Mouse (Mus musculus): ENCODE measurements around the gene Tnnc1.

Gene Tnnc1

GRCm38 (mm10) chr14:31208084-31208483, at the start of gene Tnnc1:
Gene Tnnc1, plus strand, starts transcription at chr14:31208312.
- no peak for DNase-seq (ENCODE audit: low spot score in 2 of 2)

GRCm38 (mm10) chr14:31160196-31161150, 47.6 kb upstream of the Tnnc1 start:
- DNase-seq (ENCODE audit: low spot score in 2 of 2) = no peak

DNA sequence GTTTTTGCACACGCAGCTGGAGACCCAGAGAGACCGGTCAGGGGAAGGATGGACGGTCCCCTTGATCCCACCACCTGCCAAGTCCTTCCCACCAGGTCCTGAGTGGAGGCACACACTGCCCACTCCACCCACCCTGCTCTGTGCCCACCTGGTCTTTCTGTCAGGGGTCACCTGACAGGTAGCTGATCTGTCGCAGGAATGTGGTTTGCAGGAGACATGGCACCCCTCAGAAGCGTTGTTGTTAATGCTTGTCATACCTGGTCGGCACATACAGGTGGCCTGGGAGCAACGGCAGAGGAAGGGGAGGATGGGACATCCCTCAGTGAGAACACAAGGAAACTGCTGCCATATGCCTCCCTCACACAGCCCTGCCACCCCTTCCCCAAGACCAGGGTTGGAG, 46.9 kb upstream of the Tnnc1 start:
- no peak for DNase-seq (ENCODE audit: low spot score in 2 of 2)

- no peak for DNase-seq (ENCODE audit: low spot score in 2 of 2)
Measured at GRCm38 (mm10) chr14:31161638-31162037, 46.5 kb upstream of the Tnnc1 start.

DNA sequence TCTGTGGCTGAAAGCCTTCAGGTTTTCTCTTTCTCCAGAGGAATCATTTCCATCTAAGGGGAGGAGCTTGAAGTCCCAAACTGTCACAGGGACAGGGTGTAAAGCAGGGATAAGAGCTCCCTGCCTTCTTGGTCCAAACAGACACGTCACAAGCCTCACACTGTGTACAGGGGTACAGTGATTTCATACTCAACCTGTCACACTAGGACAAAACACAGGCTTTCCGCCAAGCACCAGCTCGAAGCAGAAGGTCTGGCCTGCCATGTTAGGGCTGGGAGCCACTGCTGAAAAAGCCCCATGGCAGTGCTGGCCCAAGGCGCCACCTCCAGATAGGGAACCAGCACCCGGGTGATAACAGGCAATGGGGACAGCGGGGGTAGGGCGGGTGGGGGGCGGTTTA, 44.0 kb upstream of the Tnnc1 start:
- no peak for DNase-seq (ENCODE audit: low spot score in 2 of 2)

DNA sequence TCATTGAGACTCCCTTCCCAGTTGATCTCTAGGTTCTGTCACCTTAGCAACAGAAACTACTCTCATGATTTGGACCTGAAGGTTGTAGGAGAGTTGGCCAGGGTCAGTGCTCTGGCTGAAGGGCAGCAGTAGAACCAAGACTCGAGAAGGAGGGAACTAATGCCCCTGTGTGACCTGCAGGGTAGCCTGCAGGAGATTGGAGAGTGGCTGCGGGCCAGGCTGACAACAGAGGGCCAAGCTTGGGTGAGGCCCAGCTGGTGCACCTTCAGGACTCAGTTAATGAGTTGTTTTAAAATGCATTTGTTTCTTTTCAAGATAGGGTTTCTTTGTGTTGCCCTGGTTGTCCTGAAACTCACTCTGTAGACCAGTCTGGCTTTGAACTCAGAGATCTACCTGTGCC, 43.1 kb upstream of the Tnnc1 start:
- DNase-seq (ENCODE audit: low spot score in 2 of 2) = no peak

GRCm38 (mm10) chr14:31165458-31165857, 42.7 kb upstream of the Tnnc1 start:
- DNase-seq (ENCODE audit: low spot score in 2 of 2) = no peak

GRCm38 (mm10) chr14:31165991-31166630, 42.0 kb upstream of the Tnnc1 start:
- no peak for DNase-seq (ENCODE audit: low spot score in 2 of 2)

DNA sequence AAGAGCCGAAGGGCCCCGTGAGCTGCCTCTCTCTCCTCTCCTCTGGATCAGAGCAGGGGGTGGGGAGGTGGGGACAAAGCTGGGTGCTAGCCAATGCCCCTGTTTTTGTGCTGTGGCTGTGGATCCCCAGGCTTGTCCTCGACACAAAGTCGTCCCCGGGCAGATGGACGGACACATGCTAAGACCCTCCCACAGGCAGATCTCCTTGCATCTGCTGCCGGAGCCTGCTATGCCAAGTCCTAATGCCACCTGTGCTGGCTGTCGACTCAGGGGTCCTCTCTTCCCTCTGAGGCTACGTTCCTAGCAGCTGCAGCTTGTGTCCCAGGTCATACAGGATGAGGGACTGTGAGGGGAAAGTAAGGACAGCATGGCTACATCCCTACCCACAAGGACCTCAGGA, 41.3 kb upstream of the Tnnc1 start:
- no peak for DNase-seq (ENCODE audit: low spot score in 2 of 2)

DNA sequence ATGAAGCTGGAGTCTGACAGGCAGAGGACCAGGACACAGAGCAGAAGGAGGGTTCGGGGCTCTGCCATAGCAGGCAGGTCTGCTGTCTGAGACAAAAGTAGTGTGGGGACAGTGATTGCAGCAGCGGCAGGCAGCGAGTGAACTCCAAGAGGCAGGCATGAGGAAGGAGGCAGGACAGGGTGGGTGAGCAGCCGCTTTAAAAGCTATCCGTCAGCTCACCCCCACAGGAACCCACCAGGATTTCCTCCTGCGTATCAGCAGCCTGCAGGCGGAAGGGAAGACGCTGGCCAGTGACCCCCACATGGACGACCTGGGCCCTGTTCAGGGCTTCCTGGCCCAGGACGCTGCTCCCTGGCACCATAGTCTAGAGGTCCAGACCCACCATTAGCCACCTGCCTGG, 39.7 kb upstream of the Tnnc1 start, which contains the start of gene Stab1:
TSS of gene Stab1 (minus strand) at position 217 of the 400 bp plus-strand sequence.
- DNase-seq (ENCODE audit: low spot score in 2 of 2) = no peak

GRCm38 (mm10) chr14:31169508-31169907, 38.6 kb upstream of the Tnnc1 start:
- no peak for DNase-seq (ENCODE audit: low spot score in 2 of 2)

DNA sequence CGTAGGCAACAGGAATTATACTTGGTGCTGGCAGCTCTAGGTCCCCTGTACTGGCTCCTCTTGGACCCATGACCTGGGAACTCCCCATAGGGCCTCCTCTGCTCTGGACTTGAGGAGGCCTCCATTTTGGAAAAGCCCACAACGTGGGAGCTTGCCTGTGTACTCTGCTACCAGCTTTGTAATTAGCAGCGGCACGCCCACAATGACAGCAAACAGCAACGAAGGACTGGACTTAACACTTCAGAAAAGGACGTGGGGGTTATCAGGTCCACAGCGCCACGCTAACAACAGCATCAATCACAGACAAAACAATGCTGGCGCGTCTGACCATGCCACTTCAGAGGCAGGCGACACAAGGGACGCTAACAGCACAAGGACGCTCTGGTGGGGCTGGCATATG, 37.1 kb upstream of the Tnnc1 start:
- DNase-seq (ENCODE audit: low spot score in 2 of 2) = no peak

DNA sequence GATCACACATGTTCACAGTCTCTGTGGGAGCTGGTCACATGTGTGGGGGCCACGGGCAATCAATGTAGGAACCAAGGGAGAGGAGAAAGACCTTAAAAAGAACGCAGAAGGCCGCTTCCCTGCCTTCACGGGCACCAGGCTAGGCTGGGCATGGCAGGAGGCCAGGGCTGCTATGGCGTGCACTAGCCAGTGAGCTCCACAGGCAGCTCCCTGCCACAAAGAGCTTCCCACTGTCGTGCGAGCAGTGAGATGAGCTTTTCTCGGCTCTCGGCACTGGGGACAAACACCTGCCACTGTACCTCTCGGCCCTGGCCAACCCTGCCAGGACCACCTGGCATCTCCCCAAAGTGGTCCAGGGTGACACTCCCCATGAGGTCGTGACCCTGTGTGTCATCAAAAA, 36.7 kb upstream of the Tnnc1 start:
- DNase-seq (ENCODE audit: low spot score in 2 of 2) = no peak

DNA sequence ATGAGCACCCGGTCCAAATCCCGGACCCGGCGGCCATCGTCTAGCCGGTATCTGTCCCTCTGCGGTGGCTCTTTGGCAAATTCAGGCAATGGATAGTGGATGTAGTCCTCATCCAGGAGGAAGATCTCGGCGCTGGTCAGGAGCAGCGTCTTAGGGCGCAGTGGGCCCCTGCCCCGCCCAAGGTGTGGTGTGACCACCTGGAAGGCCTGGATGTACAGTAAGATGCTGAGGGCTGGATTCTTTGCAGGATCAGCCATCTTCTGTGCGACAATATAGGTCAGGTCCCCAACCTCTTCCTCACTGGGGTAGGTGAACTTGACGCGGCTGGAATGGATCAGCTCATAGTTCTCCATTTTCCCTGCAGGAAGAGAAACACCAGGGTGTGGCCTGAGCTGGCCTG, 36.3 kb upstream of the Tnnc1 start:
- no peak for DNase-seq (ENCODE audit: low spot score in 2 of 2)

- DNase-seq (ENCODE audit: low spot score in 2 of 2) = no peak
Measured at GRCm38 (mm10) chr14:31172781-31173455, 35.2 kb upstream of the Tnnc1 start.

DNA sequence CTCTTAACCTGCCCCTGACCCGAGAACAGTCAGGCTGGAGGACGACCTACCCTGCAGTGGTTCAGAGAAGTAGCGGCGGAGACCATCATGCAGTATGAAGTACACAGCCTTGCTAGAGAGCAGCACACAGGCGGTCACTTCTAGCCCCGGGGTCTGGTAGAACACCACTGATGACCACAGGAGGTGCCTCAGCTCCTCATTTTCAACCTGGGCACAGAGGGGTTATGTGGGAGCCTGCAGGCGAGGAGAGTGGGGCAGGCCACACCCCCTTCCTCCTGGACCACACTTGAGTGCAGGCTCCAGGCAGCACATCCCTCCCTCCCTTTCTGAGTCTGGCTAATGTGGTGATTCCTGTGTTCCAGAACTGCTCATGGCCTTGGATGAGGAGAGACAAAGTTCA, 34.6 kb upstream of the Tnnc1 start:
- DNase-seq (ENCODE audit: low spot score in 2 of 2) = no peak

DNA sequence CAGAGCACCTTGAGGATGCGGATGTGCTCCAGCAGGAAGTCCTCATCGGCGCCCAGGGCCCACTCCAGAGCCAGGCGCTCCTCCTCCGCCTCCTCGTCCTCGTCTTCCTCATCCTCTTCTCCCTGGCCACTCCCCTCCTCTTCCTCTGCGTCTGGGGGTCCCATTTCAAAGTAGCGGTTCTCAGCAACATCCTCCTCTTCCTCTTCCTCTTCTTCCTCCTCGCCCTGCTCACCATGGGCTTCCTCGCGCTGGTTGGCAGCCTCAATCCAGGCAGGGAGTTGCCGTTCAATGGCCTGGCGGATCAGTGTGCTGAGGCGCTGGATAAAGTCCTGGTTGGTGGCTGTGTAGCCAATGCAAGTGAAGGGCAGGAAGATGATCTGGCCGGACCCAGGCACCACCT, 30.8 kb upstream of the Tnnc1 start:
- no peak for DNase-seq (ENCODE audit: low spot score in 2 of 2)

DNA sequence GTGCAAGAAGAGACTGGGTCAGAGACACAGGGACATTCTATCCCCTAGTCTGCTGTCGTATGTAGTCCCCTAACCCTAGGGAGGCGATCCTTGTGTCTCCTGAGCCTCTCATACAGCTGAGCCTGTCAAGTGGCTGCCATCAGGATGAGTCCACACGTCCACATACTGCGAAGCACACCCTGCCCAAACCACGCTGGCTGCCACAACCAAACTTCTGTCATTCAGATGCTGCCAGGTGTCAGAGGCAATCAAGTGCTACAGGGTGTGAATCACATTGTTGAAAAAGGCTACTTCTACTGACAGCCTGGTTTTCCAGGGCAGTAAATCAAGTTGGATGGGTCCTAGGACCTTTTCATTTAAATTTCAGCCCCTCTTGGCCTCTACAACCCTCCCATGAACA, 30.4 kb upstream of the Tnnc1 start:
- DNase-seq (ENCODE audit: low spot score in 2 of 2) = no peak

DNA sequence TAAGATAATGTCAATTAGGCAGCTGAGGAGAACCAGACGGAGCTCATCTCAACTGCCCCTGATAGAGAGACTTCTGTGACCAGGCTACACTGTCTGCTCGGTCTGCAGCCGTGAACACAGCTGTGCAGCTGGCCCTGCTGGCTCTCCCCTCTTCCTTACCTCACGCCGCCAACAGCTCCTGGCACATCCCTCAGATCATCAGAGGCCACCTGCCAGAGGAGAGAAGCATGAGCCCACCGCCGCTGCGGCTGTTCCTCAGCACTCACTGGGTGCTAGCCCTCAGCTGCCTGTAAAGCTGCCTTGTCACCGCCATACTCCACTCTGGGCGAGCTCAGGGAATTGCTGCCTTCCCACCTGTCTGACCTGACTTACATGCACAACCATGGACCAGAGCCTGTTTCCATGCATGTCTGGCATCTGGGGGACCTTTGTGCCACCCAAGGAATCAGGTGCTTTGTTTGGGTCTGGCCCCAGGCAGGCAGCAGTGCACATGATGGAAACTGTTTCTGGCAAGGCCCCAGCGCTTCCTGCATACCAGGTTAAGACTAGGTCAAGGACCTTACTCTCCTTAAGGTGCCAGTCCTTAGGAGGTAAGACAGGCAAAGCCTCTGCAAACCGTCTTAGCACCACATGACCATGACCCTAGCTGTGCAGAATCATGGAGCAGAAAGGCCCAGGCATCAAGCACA, 28.3 kb upstream of the Tnnc1 start:
- no peak for DNase-seq (ENCODE audit: low spot score in 2 of 2)

GRCm38 (mm10) chr14:31181512-31181911, 26.6 kb upstream of the Tnnc1 start:
- DNase-seq (ENCODE audit: low spot score in 2 of 2) = no peak

DNA sequence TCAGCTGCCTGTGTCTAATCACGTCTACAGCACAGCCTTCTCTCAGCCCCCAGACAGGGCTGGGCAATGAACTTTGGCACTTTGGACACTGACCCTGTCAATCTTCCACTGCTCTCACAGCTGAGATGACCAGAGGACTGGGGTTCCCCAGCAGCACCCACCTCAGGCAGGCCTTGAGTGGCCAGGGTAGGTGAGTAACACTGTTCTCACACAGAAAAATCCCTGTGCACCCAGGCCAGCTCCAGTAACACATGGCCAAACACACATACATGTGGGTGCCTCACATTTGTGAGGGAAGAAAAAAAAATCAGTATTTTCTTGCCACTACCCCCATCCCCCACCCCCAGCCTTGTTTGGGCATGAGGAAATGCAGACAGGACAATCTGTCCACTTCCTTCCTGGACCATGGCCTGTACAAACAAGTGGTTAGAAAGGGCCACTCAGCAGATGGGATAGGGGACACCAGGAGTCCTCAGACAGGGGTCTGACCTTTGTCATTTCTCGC, 25.3 kb upstream of the Tnnc1 start:
- DNase-seq (ENCODE audit: low spot score in 2 of 2) = no peak

DNA sequence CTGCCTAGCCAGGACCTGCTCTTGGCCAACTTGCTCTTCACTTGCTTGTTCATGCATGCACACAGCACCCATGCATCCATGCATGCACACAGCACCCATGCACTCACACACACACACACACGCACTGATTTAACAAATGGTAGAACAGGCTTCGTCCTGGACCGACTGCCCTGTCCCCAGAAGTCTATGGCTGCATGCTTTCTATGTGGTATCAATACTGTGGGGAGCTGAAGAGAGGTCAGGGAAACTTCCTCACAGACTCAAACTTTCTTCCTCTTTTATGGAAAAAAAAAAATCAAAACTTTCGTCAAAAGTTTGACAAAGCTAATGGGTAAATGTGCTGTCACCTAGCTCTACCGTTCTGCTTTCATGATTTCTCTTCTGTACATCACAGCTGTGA, 24.6 kb upstream of the Tnnc1 start:
- DNase-seq (ENCODE audit: low spot score in 2 of 2) = no peak

Data from natural killer cell, adult 2 months (primary cell).